Mouse (Mus musculus): ENCODE measurements around the gene Unc13a.

The Unc13a gene

GRCm38 (mm10) chr8:71586891-71587290 lies 84.7 kb downstream of the Unc13a start:
- peak in 1 of 2 experiments; percentile 28 for DNase-seq (ENCODE audit: low spot score in 2 of 2)

GRCm38 (mm10) chr8:71580201-71580600 lies 91.4 kb downstream of the Unc13a start:
- no peak for DNase-seq (ENCODE audit: low spot score in 2 of 2)

- DNase-seq (ENCODE audit: low spot score in 2 of 2), result no peak
These were observed 92.1 kb downstream of the Unc13a start for GRCm38 (mm10) chr8:71579476-71579875.

GRCm38 (mm10) chr8:71579009-71579408 lies 92.5 kb downstream of the Unc13a start:
- no peak for DNase-seq (ENCODE audit: low spot score in 2 of 2)

- no peak for DNase-seq (ENCODE audit: low spot score in 2 of 2)
These were observed 93.6 kb downstream of the Unc13a start for GRCm38 (mm10) chr8:71577856-71578387.

- DNase-seq (ENCODE audit: low spot score in 2 of 2), result no peak
These were observed 96.5 kb downstream of the Unc13a start for GRCm38 (mm10) chr8:71575020-71575419.

- DNase-seq (ENCODE audit: low spot score in 2 of 2), result no peak
These were observed 97.1 kb downstream of the Unc13a start for GRCm38 (mm10) chr8:71574426-71574825.

All from urinary bladder, adult 18-20 months (tissue).